Mouse (Mus musculus): Measurements from ENCODE around the gene Tedc1. TPM values are rescaled to one million over a fixed set of nuclear protein-coding genes. Genes with fewer than 3 reads are reported as not detected.
"Not testable (repeated sequence)": the region's sequence is repeated elsewhere in the genome, so short reads cannot be mapped to it uniquely, and the experiment has no call there.

Tedc1 gene
- polyA plus RNA-seq, 1 experiment: 7.6 TPM

DNA sequence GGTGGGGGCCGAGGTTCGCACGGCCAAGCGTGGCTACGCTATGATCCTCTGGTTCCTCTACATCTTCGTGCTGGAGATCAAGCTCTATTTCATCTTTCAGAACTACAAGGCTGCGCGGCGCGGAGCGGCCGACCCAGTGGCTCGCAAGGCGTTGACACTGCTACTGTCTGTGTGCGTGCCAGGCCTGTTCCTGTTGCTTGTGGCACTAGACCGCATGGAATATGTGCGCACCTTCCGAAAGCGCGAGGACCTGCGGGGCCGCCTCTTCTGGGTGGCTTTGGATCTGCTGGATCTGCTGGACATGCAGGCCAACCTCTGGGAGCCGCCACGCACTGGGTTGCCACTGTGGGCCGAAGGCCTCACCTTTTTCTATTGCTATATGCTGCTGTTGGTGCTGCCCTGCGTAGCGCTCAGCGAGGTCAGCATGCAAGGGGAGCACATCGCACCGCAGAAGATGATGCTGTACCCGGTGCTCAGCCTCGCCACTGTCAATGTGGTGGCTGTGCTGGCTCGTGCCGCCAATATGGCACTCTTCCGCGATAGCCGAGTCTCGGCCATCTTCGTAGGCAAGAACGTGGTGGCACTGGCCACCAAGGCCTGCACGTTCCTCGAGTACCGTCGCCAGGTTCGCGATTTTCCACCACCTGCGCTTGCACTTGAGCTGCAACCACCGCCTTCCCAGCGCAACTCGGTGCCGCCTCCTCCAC is 32.3 kb downstream of the Tedc1 start:
- H3K9me3 ChIP-seq: peaks cover 18% of the 10 kb centered on the region
- no peaks in the 10 kb centered on the region for H3K36me3 ChIP-seq (replicated peaks; ENCODE audit: low read length)
- H3K27me3 ChIP-seq (replicated peaks): peaks cover 97% of the 10 kb centered on the region
- peak overlapping the region; percentile 70 for H3K4me3 ChIP-seq (replicated peaks)
- TF ChIP-seq FLI1 (IDR thresholded peaks at IDR 0.05; ENCODE audit: low read length): no peak
- TF ChIP-seq GATA1 (IDR thresholded peaks at IDR 0.05; ENCODE audit: borderline replicate concordance, low read length): no peak
- H3K4me1 ChIP-seq: peaks cover 26% of the 10 kb centered on the region

DNA sequence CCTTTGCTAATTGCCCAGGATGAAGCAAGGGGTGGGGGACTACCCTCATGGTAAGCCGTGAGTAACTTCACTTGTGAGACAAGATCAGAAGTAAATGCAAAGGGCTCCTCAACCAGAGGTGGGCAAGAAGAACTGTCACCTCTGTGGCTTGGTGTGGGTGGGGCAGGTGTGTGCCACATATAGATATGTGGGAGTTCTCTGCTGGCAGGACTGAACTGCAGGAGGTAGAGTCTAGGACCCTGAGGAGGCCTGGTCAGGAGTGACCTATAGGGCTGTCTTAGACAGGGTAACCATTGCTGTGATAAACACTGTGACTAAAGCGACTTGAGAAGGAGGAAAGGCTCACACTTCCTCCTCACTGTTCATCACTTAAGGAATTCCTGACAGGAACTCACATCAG is 37.2 kb downstream of the Tedc1 start:
- H3K9me3 ChIP-seq: peaks cover 8% of the 10 kb centered on the region

DNA sequence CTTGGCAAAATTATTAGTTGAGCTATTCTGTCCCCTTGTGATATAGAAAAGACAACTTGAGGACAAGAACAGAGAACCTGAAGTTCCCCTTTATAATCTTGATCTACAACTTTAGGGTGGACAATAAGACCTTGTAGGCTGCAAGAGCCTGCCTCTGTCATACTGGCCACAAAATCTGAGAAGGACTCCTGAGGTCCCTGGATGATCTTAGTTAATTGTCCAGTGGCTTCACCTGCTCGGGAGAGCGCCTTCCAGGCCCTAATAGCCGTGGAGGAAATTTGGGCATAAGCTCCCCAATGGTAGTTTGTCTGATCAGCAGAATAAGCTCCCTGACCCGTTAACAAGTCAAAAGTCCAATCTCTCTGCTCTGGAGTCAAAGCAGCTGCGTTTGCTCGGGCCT is 42.9 kb downstream of the Tedc1 start:
- not testable (repeated sequence) for H3K27me3 ChIP-seq (replicated peaks); H3K4me3 ChIP-seq (replicated peaks); H3K4me1 ChIP-seq; H3K9me3 ChIP-seq; H3K36me3 ChIP-seq (replicated peaks; ENCODE audit: low read length)

More for the DNA sequence above, 37.2 kb downstream of the Tedc1 start:
- Histone ChIP-seq H3K4me1 (no peaks in the 10 kb centered on the region; the same call in 1 of the 2 replicates), H3K36me3 (replicated peaks; ENCODE audit: low read length) (no peaks in the 10 kb centered on the region), H3K4me3 (replicated peaks) (no peak overlapping the region), H3K27me3 (replicated peaks) (peaks cover 56% of the 10 kb centered on the region)
- no peak for TF ChIP-seq GATA1 (IDR thresholded peaks at IDR 0.05; ENCODE audit: borderline replicate concordance, low read length)
- TF ChIP-seq FLI1 (IDR thresholded peaks at IDR 0.05; ENCODE audit: low read length): no peak

DNA sequence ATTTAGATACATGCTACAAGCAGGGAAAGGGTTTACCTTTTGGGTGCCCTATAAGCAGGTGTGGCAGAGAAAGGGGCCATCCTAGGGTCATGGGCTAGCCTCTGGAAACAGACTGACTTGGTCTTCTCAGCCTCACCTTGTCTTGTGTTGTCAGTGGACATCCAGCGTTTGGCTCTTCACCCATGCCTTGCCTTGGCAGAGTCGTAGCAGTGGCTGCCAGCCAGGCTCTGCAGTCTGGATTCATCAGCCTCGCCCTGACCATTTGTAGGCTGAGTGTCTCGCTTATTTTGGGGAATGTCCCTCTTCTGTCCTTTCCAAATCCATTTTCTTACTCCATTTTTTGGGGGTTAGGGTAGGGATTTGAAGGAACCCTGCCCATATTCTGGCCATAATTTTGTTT is 45.1 kb downstream of the Tedc1 start:
- TF ChIP-seq FLI1 (IDR thresholded peaks at IDR 0.05; ENCODE audit: low read length) (no peak), GATA1 (IDR thresholded peaks at IDR 0.05; ENCODE audit: borderline replicate concordance, low read length) (no peak)
- Histone ChIP-seq H3K36me3 (replicated peaks; ENCODE audit: low read length) (no peaks in the 10 kb centered on the region), H3K27me3 (replicated peaks) (peaks cover 4% of the 10 kb centered on the region), H3K9me3 (peaks cover 3% of the 10 kb centered on the region; the same call in 1 of the 2 replicates), H3K4me3 (replicated peaks) (no peak overlapping the region), H3K4me1 (no peaks in the 10 kb centered on the region)

DNA sequence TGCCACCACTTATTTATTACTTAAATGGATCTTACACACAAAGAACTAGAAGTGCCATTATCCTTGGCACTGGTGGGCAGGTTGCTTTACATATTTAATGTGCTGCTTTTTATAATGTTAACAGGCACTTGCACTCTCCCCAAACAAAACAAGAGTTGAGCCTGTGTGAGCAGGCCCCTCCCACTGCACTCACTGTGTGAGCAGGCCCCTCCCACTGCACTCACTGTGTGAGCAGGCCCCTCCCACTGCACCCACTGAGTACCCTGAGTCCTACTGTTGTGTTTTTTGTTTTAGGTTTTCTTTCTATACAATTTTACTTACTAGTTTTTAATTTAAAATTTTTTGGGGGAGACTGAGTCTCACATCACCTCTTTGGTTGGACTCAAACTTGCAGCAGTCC is 45.8 kb downstream of the Tedc1 start:
- H3K4me1 ChIP-seq: no peaks in the 10 kb centered on the region
- TF ChIP-seq FLI1 (IDR thresholded peaks at IDR 0.05; ENCODE audit: low read length): no peak
- TF ChIP-seq GATA1 (IDR thresholded peaks at IDR 0.05; ENCODE audit: borderline replicate concordance, low read length): no peak
- H3K36me3 ChIP-seq (replicated peaks; ENCODE audit: low read length): no peaks in the 10 kb centered on the region
- peaks cover 4% of the 10 kb centered on the region for H3K27me3 ChIP-seq (replicated peaks)
- H3K9me3 ChIP-seq: peaks cover 3% of the 10 kb centered on the region; the same call in 1 of the 2 replicates
- H3K4me3 ChIP-seq (replicated peaks): no peak overlapping the region

DNA sequence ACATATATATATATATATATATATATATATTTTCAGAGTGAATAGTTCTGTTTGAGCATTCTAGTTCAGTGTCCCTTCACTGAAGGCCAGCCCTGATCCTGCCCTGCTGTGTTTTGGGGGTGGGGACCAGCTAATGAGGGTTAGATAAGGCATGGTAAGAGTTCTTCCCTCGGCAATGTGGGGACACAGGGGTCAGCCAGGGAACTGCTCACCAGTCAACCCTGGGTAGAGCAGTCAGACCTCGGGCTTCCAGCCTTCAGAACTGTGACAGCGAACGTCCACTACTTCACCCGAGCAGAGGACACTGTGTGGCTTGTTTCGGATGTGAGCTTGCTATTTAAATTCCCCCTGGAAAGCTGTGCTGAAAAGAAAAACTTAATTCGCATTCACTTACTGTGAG is 47.3 kb downstream of the Tedc1 start:
- H3K4me1 ChIP-seq: no peaks in the 10 kb centered on the region
- TF ChIP-seq FLI1 (IDR thresholded peaks at IDR 0.05; ENCODE audit: low read length) (no peak), GATA1 (IDR thresholded peaks at IDR 0.05; ENCODE audit: borderline replicate concordance, low read length) (no peak)
- no peak overlapping the region for H3K4me3 ChIP-seq (replicated peaks)
- H3K36me3 ChIP-seq (replicated peaks; ENCODE audit: low read length): no peaks in the 10 kb centered on the region
- H3K9me3 ChIP-seq: peaks cover 3% of the 10 kb centered on the region; the same call in 1 of the 2 replicates
- peaks cover 6% of the 10 kb centered on the region for H3K27me3 ChIP-seq (replicated peaks)

DNA sequence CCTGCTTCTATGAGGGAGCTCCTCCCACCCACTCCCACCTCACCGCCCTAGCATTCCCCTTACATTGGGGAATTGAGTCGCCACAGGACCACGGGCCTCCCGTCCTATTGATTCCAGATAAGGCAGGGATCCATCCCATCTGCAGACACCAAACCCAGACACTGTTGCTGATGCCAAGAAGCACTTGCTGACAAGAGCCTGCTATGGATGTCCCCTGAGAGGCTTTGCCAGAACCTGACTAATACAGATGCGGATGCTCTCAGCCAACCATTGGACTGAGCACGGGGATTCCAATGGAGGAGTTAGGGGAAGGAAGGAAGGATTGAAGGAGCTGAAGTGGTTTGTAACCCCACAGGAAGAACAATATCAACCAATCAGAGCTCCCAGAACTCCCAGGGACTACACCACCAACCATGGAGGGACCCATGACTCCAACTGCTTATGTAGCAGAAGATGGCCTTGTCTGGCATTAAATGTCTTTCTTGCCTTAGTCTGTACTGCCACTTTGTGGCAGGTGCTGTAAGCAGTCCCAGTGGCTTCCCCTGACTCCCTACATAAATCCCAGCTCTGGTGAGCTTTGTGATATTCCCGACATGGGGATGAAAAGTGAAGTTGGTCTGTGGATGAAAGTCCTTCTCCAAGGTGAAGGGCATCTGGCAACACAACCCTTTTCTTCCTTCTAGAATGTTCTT is 49.2 kb downstream of the Tedc1 start:
- Histone ChIP-seq H3K9me3 (peaks cover 3% of the 10 kb centered on the region; the same call in 1 of the 2 replicates), H3K4me3 (replicated peaks) (no peak overlapping the region), H3K36me3 (replicated peaks; ENCODE audit: low read length) (no peaks in the 10 kb centered on the region), H3K27me3 (replicated peaks) (peaks cover 6% of the 10 kb centered on the region), H3K4me1 (no peaks in the 10 kb centered on the region)
- TF ChIP-seq GATA1 (IDR thresholded peaks at IDR 0.05; ENCODE audit: borderline replicate concordance, low read length) (no peak), FLI1 (IDR thresholded peaks at IDR 0.05; ENCODE audit: low read length) (no peak)

DNA sequence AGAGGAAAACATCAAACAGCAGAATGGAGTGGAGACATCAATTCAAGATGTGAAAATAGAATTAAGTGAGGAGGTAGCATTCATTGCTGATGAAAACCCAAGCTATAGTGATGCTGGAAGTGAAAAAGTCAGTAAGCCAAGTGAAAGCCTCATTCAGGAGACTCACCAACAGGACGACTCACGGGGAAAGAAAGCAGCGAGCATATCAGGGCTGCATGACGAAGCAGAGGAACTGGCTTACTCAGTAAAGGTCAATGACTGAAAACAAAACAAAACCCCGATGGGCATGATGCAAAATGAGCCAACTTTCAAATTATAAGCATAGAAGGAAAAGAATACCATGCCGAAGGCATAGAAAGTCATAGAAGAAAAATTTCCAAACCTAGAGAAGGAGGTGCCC is 51.5 kb downstream of the Tedc1 start:
- Histone ChIP-seq H3K4me3 (replicated peaks) (no peak overlapping the region), H3K36me3 (replicated peaks; ENCODE audit: low read length) (no peaks in the 10 kb centered on the region)

DNA sequence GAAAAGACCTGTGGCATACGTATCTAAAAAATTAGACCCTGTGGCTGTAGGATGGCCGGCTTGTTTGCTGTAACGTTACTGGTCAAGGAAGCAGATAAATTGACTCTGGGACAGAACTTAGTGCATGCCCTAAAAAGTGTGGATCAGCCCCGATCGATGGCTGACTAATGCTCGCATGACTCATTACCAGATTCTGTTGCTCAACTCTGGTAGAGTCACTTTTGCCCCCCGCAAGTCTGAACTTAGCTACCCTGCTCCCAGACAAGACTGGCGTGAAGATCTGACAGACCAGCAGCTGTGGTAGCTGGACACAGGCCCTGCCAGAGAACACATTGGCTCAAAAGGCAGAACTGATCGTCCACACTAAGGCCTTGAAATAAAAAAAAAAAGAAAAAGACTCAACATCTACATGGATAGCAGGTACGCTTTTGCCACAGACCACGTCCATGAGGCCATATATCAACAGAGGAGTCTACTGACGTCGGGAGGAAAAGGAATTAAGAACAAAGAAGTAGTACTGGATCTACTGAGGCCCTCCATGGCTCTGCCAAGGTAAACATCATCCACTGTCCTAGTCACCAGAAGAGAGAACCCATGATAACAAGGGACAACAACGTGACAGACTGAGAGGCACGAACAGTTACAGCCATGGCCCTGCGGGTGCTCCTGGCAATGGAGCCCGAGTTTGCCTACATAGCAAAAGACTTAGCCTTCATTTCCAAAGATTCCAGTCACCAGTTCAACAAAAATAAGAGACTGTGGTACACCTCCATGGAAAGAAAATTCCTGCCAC is 54.6 kb downstream of the Tedc1 start:
- Histone ChIP-seq H3K4me3 (replicated peaks) (no peak overlapping the region), H3K27me3 (replicated peaks) (peaks cover 4% of the 10 kb centered on the region), H3K36me3 (replicated peaks; ENCODE audit: low read length) (no peaks in the 10 kb centered on the region), H3K4me1 (peaks cover 10% of the 10 kb centered on the region), H3K9me3 (no peaks in the 10 kb centered on the region)
- TF ChIP-seq GATA1 (IDR thresholded peaks at IDR 0.05; ENCODE audit: borderline replicate concordance, low read length) (no peak), FLI1 (IDR thresholded peaks at IDR 0.05; ENCODE audit: low read length) (no peak)

More for the DNA sequence above, 51.5 kb downstream of the Tedc1 start:
- H3K9me3 ChIP-seq: no peaks in the 10 kb centered on the region
- TF ChIP-seq FLI1 (IDR thresholded peaks at IDR 0.05; ENCODE audit: low read length) (no peak), GATA1 (IDR thresholded peaks at IDR 0.05; ENCODE audit: borderline replicate concordance, low read length) (no peak)
- peaks cover 6% of the 10 kb centered on the region for H3K27me3 ChIP-seq (replicated peaks)
- H3K4me1 ChIP-seq: no peaks in the 10 kb centered on the region

DNA sequence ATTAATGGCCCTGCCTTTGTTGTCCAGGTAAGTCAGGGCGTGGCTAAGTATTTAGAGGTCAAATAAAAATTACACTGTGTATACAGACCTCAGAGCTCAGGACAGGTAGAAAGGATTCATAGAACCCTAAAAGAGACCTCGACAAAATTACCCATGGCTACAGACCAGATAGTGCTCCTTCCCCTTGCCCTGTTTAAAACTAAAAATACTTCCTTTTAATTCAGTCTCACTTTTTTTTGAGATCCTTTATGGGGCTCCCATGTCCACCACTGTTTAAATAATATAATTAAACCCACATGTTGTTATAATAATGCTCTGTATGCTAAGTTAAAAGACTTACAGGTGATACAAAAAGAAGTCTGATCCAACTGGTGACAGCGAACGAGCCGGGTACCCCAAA is 55.6 kb downstream of the Tedc1 start:
- Histone ChIP-seq H3K27me3 (replicated peaks) (peaks cover 4% of the 10 kb centered on the region), H3K4me3 (replicated peaks) (no peak overlapping the region), H3K4me1 (peaks cover 17% of the 10 kb centered on the region), H3K9me3 (no peaks in the 10 kb centered on the region), H3K36me3 (replicated peaks; ENCODE audit: low read length) (no peaks in the 10 kb centered on the region)
- TF ChIP-seq FLI1 (IDR thresholded peaks at IDR 0.05; ENCODE audit: low read length) (no peak), GATA1 (IDR thresholded peaks at IDR 0.05; ENCODE audit: borderline replicate concordance, low read length) (no peak)

Data from megakaryocyte, embryonic 14.5 days (primary cell).